Mouse (Mus musculus): ENCODE data around the gene Plcg2.

GRCm38 (mm10) chr8:117550529-117550928 is 52.4 kb downstream of the Plcg2 start:
- no peak for TF ChIP-seq POLR2A (IDR thresholded peaks at IDR 0.05; ENCODE audit: insufficient read depth, low read depth, low read length)
- no peak for TF ChIP-seq CTCF (IDR thresholded peaks at IDR 0.05; ENCODE audit: insufficient read depth, low read depth, low read length)

Measured in olfactory bulb, adult 2 months (tissue).